Mouse (Mus musculus): Measurements from ENCODE around the gene Araf.

The Araf gene

GRCm38 (mm10) chrX:20797681-20798080 lies at the start of gene Araf:
Gene Araf, plus strand, starts transcription at chrX:20797814.
- in situ Hi-C loops (cut with MboI, MseI): loop anchor here (10.0 kb wide), 1 partner anchor 133 kb away; no protein-coding TSS in a partner anchor

GRCm38 (mm10) chrX:20748829-20749228 lies 48.8 kb upstream of the Araf start:
- in situ Hi-C loops (cut with MboI, MseI): no loop called here

- in situ Hi-C loops (cut with MboI, MseI): no loop called here
Observed at GRCm38 (mm10) chrX:20761201-20761600, 36.4 kb upstream of the Araf start.

- in situ Hi-C loops (cut with MboI, MseI): loop anchor here (5.0 kb wide), 1 partner anchor 89 kb away; no protein-coding TSS in a partner anchor
Observed at GRCm38 (mm10) chrX:20770697-20771381, 26.8 kb upstream of the Araf start.

GRCm38 (mm10) chrX:20771666-20772065 lies 25.9 kb upstream of the Araf start:
- in situ Hi-C loops (cut with MboI, MseI): loop anchor here (5.0 kb wide), 1 partner anchor 89 kb away; no protein-coding TSS in a partner anchor

- in situ Hi-C loops (cut with MboI, MseI): no loop called here
Observed at GRCm38 (mm10) chrX:20775271-20776016, 22.2 kb upstream of the Araf start.

GRCm38 (mm10) chrX:20777619-20778018 lies 20.0 kb upstream of the Araf start:
- in situ Hi-C loops (cut with MboI, MseI): no loop called here

GRCm38 (mm10) chrX:20787309-20787708 lies 10.3 kb upstream of the Araf start:
- in situ Hi-C loops (cut with MboI, MseI): no loop called here

- in situ Hi-C loops (cut with MboI, MseI): loop anchor here (10.0 kb wide), 1 partner anchor 128 kb away; no protein-coding TSS in a partner anchor
Observed at GRCm38 (mm10) chrX:20792417-20792816, 5.2 kb upstream of the Araf start.

- in situ Hi-C loops (cut with MboI, MseI): loop anchor here (10.0 kb wide), 1 partner anchor 128 kb away; no protein-coding TSS in a partner anchor
Observed at GRCm38 (mm10) chrX:20793230-20793629, 4.4 kb upstream of the Araf start.

- in situ Hi-C loops (cut with MboI, MseI): loop anchor here (10.0 kb wide), 1 partner anchor 129 kb away; no protein-coding TSS in a partner anchor
Observed at GRCm38 (mm10) chrX:20794229-20794628, 3.4 kb upstream of the Araf start.

- in situ Hi-C loops (cut with MboI, MseI): loop anchor here (10.0 kb wide), 1 partner anchor 133 kb away; no protein-coding TSS in a partner anchor
Observed at GRCm38 (mm10) chrX:20798141-20798796, 655 bp downstream of the Araf start.

- in situ Hi-C loops (cut with MboI, MseI): loop anchor here (10.0 kb wide), 1 partner anchor 134 kb away; no protein-coding TSS in a partner anchor
Observed at GRCm38 (mm10) chrX:20798797-20799147, 1.2 kb downstream of the Araf start.

- in situ Hi-C loops (cut with MboI, MseI): loop anchor here (25.0 kb wide), 1 partner anchor 536 kb away; no protein-coding TSS in a partner anchor
Observed at GRCm38 (mm10) chrX:20801456-20801855, 3.8 kb downstream of the Araf start.

GRCm38 (mm10) chrX:20804301-20804700 lies 6.7 kb downstream of the Araf start:
- in situ Hi-C loops (cut with MboI, MseI): loop anchor here (25.0 kb wide), 1 partner anchor 533 kb away; no protein-coding TSS in a partner anchor

- in situ Hi-C loops (cut with MboI, MseI): loop anchor here (25.0 kb wide), 1 partner anchor 531 kb away; no protein-coding TSS in a partner anchor
Observed at GRCm38 (mm10) chrX:20806295-20806694, 8.7 kb downstream of the Araf start.

GRCm38 (mm10) chrX:20816974-20817373 lies 19.4 kb downstream of the Araf start:
- in situ Hi-C loops (cut with MboI, MseI): loop anchor here (25.0 kb wide), 1 partner anchor 520 kb away; no protein-coding TSS in a partner anchor

- in situ Hi-C loops (cut with MboI, MseI): loop anchor here (25.0 kb wide), 1 partner anchor 518 kb away; no protein-coding TSS in a partner anchor
Observed at GRCm38 (mm10) chrX:20819204-20819628, 21.6 kb downstream of the Araf start.

- in situ Hi-C loops (cut with MboI, MseI): loop anchor here (25.0 kb wide), 1 partner anchor 517 kb away; no protein-coding TSS in a partner anchor
Observed at GRCm38 (mm10) chrX:20819708-20820426, 22.3 kb downstream of the Araf start.

- in situ Hi-C loops (cut with MboI, MseI): no loop called here
Observed at GRCm38 (mm10) chrX:20828934-20829333, 31.3 kb downstream of the Araf start.

GRCm38 (mm10) chrX:20847232-20847631 lies 49.6 kb downstream of the Araf start:
- in situ Hi-C loops (cut with MboI, MseI): no loop called here
